Mouse (Mus musculus) forebrain, postnatal 0 days (tissue): ENCODE results near the gene Slc22a17. TPM values are rescaled to one million over a fixed set of nuclear protein-coding genes. Genes with fewer than 3 reads are reported as not detected.

Source experiments
- ATAC-seq: fragments of 200-750 bp; cut with Nextera tagmentation; 2 replicates; pipeline ENCODE4 v1.8.0; 2017; ENCODE audit warnings: mild to moderate bottlenecking, moderate library complexity
- DNase-seq: peaks from one replicate; pipeline ENCODE4 v3.0.0-alpha.2; 2015
- H3K27ac ChIP-seq: fragments of 300-500 bp; sonication (generic); 2 replicates; pipeline ENCODE4 v1.5.1; 2014; ENCODE audit warnings: low read depth, mild to moderate bottlenecking, antibody characterized with exemption, low read length, moderate library complexity, mixed read lengths
- H3K27me3 ChIP-seq: fragments of 300-500 bp; sonication (generic); 2 replicates; pipeline ENCODE4 v1.6.1; 2014; ENCODE audit warnings: mild to moderate bottlenecking, low read length, mixed read lengths; ENCODE audit not compliant: insufficient read depth
- H3K36me3 ChIP-seq: fragments of 300-500 bp; sonication (generic); 2 replicates; pipeline ENCODE4 v1.6.1; 2014; ENCODE audit warnings: mild to moderate bottlenecking, moderate library complexity; ENCODE audit not compliant: insufficient read depth
- H3K4me1 ChIP-seq: fragments of 300-500 bp; sonication (generic); 2 replicates; pipeline ENCODE4 v1.6.1; 2014; ENCODE audit warnings: antibody characterized with exemption; ENCODE audit not compliant: insufficient read depth
- H3K4me2 ChIP-seq: fragments of 300-500 bp; sonication (generic); 2 replicates; pipeline ENCODE4 v1.6.1; 2014; ENCODE audit warnings: low read depth, mild to moderate bottlenecking, moderate library complexity
- H3K4me3 ChIP-seq: fragments of 300-500 bp; sonication (generic); 2 replicates; pipeline ENCODE4 v1.5.1; 2014; ENCODE audit warnings: low read depth, low read length, mixed read lengths
- H3K9ac ChIP-seq: fragments of 300-500 bp; sonication (generic); 2 replicates; pipeline ENCODE4 v1.6.1; 2014; ENCODE audit warnings: mild to moderate bottlenecking
- H3K9me3 ChIP-seq: fragments of 300-500 bp; sonication (generic); 2 replicates; pipeline ENCODE4 v1.6.1; 2016; ENCODE audit warnings: low read length
- CTCF ChIP-seq: sonication (generic); IDR thresholded peaks from 2 replicates; pipeline ENCODE4 v1.5.1; 2016; ENCODE audit warnings: antibody characterized with exemption, control low read depth, low read depth
- WGBS: fragments of 180-500 bp; shearing (Covaris S2); extraction: QIAGEN DNeasy Blood & Tissue Kit; methylation state at CpG from one replicate; pipeline ENCODE4 v1.1.7; 2014; 5-methylcytosine and 5-hydroxymethylcytosine counted together
- polyA plus RNA-seq: library from polyadenylated mRNA; unstranded; fragments of >200 nt; fragmentation: Nextera tagmentation; extraction: Ambion mirVana; gene quantifications from 2 replicates; pipeline ENCODE4 v1.2.1, GENCODE M21; 2015
- total RNA-seq: library from RNA; depleted of rRNA; stranded (reverse); fragments of >200 nt; gene quantifications from 2 replicates; pipeline ENCODE4 v1.2.3, GENCODE M21; 2014

The Slc22a17 gene
- total and polyA plus RNA-seq, 2 experiments from 2014 or later, result 282 to 359 TPM

DNA sequence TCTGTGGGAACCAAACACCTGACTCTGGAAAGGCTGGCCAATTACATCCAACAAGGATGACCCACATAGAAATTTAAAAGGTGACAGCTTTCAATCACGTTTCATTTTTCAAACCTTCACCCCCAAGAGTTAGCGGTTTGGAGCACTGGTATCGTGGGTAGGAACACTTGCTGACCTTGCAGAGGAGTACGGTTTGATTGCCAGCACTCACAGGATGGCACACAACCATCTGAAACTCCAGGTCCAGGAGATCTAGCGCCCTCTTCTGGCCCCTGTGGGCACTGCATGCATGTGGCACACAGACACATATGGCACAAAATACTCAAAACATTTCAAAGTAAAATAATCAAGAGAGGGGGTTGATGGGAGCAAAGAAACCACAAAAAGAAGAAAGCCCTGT, 46.0 kb downstream of the Slc22a17 start:
- no peaks in the 10 kb centered on the region for H3K27me3 ChIP-seq
- 49% methylated on average over 5 of the region's 5 CpGs for WGBS
- H3K9ac ChIP-seq, result no peak overlapping the region
- no peaks in the 10 kb centered on the region for H3K9me3 ChIP-seq
- no peak overlapping the region for H3K27ac ChIP-seq
- peak; percentile 11 for DNase-seq
- ATAC-seq, result no peak
- H3K4me2 ChIP-seq, result no peak overlapping the region
- no peak overlapping the region for H3K4me3 ChIP-seq
- 0 out of 2 replicates have a peak, but pooled peaks cover 4% of the 10 kb centered on the region for H3K4me1 ChIP-seq
- peak; percentile 53 for TF ChIP-seq CTCF
- H3K36me3 ChIP-seq, result no peaks in the 10 kb centered on the region; the same call in 1 of the 2 replicates

DNA sequence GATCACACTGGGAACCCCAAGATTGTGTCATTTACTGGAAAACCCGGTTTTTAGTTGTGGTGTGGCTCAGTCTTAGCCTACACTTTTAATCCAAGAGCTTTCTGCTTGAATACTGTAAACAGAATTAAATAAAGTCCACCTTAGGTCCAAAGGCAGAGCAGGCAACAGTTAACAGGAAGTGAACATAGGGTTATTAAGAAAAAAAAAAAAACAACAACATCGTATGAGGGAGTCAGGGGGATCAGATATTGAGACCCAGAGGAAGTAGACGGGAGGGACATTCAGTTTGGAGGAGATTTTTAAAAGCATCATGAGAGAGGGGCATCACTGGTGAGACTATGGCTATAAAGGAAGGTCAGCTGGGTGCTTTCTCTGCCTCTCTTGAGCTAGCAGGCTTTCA, 46.7 kb downstream of the Slc22a17 start:
- H3K9ac ChIP-seq, result no peak overlapping the region
- H3K4me1 ChIP-seq, result 0 out of 2 replicates have a peak, but pooled peaks cover 4% of the 10 kb centered on the region
- no peaks in the 10 kb centered on the region for H3K9me3 ChIP-seq
- no peak for ATAC-seq
- H3K36me3 ChIP-seq, result no peaks in the 10 kb centered on the region
- no peak overlapping the region for H3K27ac ChIP-seq
- DNase-seq, result no peak
- WGBS, result 54% methylated on average over 3 of the region's 3 CpGs
- H3K4me3 ChIP-seq, result no peak overlapping the region
- H3K27me3 ChIP-seq, result no peaks in the 10 kb centered on the region
- no peak overlapping the region for H3K4me2 ChIP-seq
- no peak for TF ChIP-seq CTCF

DNA sequence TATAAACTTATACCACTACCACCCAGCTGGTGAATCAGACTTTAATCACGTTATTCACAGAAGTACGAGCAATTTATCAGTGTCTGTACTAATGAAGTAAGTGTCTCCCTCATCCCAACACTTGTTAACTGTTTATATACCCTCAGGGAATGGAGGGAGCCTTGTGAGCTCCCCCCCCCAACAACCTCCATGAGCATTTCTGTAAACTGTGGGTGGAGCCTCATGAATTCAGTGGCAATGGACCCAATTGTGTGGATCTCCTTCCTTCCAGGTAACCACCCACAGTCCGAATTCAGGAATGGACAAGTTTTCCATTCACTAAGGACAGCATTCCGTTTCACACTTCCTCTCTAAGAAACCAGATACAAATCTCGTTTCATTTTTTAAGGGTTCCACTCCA, 47.3 kb downstream of the Slc22a17 start:
- Histone ChIP-seq H3K4me1 (0 out of 2 replicates have a peak, but pooled peaks cover 4% of the 10 kb centered on the region), H3K36me3 (no peaks in the 10 kb centered on the region), H3K27me3 (no peaks in the 10 kb centered on the region), H3K27ac (no peak overlapping the region), H3K9me3 (no peaks in the 10 kb centered on the region), H3K9ac (no peak overlapping the region), H3K4me2 (no peak overlapping the region), H3K4me3 (no peak overlapping the region)
- WGBS, result 76% methylated on average over 5 of the region's 5 CpGs
- TF ChIP-seq CTCF, result no peak
- DNase-seq (no peak), ATAC-seq (no peak)

DNA sequence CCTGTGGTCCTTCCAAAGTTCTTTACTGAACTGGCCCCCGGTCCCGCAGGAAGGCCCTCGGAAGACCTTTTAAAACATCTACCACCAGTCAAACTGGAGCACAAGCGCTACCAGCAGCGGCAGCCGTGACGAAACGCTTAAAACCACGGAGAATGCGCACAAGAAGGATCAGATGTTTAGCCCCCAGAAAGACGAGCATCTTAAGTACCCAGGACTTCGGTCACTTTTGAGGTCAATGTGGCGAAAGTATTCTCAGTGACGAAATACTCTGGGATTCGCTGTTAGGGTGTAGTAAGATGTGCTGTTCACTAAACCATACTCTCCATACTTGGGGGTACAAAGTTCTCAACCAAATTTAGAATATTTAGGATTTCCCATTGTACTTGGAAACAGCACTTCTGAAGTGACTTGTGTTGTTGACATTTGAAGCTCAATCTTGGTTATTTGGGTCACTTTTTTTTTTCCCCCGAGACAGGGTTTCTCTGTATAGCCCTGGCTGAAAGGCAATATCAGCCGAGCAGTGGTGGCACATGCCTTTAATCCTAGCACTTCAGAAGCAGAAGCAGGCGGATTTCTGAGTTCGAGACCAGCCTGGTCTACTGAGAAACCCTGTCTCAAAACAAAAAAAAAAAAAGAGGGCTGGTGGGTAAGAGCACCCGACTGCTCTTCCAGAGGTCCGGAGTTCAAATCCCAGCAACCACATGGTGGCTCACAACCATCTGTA, 48.5 kb downstream of the Slc22a17 start:
- Histone ChIP-seq H3K27ac (peak overlapping the region; percentile 50; the same call in 1 of the 2 replicates), H3K9me3 (no peaks in the 10 kb centered on the region), H3K4me1 (0 out of 2 replicates have a peak, but pooled peaks cover 4% of the 10 kb centered on the region), H3K4me2 (peak overlapping the region; percentile 86), H3K4me3 (peak overlapping the region; percentile 90), H3K27me3 (no peaks in the 10 kb centered on the region), H3K9ac (peak overlapping the region; percentile 81), H3K36me3 (no peaks in the 10 kb centered on the region)
- ATAC-seq (no peak), DNase-seq (no peak)
- WGBS, result 15% methylated on average over 21 of the region's 21 CpGs
- TF ChIP-seq CTCF, result 0 out of 2 replicates have a peak, but pooled peaks have one; percentile 1

DNA sequence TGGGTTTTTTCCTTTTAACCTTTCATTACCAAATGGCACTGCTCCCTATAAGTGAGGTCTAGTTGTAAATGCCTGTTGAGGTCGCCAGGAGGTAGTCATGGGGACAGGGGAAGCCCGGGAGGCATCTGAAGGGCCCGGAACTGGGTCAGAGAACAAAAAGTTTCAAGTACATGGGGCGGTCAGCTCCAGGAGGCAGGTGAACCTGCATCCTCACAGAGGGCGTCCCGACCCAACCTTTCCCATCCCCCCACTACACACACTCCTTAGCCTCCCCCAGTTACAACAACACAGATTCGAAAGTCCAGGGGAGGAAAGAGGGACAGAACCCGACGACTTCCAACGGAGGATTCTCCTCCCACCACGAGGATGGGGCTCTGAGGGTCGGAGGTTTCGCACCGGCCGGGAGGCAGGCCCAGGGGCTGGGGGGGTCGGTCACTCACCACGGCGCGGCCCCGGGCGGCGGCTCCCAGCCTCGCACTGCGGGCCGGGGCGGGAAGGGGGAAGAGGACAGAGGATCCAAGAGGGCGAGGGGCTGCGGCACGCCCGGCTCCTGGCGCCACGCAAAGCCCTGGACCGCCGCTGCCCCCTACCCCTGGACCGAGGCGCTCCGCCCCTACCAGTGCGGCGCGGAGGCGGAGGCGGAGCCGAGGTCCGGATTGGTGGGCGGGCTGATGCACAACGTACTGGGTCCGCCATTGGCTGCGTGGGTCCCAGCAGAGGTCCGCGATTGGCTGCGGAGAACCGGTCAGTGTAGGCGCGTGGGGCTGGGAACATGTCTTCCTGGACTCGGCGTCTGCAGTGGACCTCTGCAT, 49.2 kb downstream of the Slc22a17 start:
- peak; percentile 92 for DNase-seq
- TF ChIP-seq CTCF, result peak; percentile 17
- H3K4me3 ChIP-seq, result peak overlapping the region; percentile 90
- peak overlapping the region; percentile 50; the same call in 1 of the 2 replicates for H3K27ac ChIP-seq
- H3K36me3 ChIP-seq, result no peaks in the 10 kb centered on the region
- WGBS, result 1% methylated on average over 56 of the region's 56 CpGs
- H3K9ac ChIP-seq, result peak overlapping the region; percentile 81
- H3K4me1 ChIP-seq, result 0 out of 2 replicates have a peak, but pooled peaks cover 4% of the 10 kb centered on the region
- no peaks in the 10 kb centered on the region for H3K9me3 ChIP-seq
- H3K27me3 ChIP-seq, result no peaks in the 10 kb centered on the region
- peak overlapping the region; percentile 86 for H3K4me2 ChIP-seq
- peak; percentile 100 for ATAC-seq

DNA sequence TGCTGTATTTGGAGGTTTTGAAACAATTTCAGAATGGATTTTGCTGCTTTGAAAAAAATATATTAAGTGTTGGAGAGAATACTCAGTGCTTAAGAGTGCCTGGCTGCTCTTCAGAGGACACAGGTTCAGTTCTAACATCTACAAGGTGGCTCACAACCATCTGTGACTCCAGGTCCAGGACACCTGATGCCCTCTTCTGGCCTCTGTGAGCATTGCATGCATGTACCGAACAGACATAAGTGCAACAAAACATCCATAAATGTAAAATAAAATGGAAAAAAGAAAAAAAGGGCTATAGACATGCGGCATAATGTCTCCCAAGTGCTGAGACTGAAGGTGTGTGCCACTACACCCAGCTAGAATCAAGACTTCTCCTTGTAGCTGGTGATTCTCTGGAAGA, 52.4 kb downstream of the Slc22a17 start:
- H3K4me2 ChIP-seq, result no peak overlapping the region
- H3K9me3 ChIP-seq, result no peaks in the 10 kb centered on the region
- no peak overlapping the region for H3K4me3 ChIP-seq
- TF ChIP-seq CTCF, result peak; percentile 79
- no peak overlapping the region for H3K27ac ChIP-seq
- H3K9ac ChIP-seq, result no peak overlapping the region
- DNase-seq (peak; percentile 62), ATAC-seq (no peak)
- peaks cover 6% of the 10 kb centered on the region; the same call in 1 of the 2 replicates for H3K36me3 ChIP-seq
- no peaks in the 10 kb centered on the region for H3K27me3 ChIP-seq
- 0 out of 2 replicates have a peak, but pooled peaks cover 4% of the 10 kb centered on the region for H3K4me1 ChIP-seq
- WGBS, result 19% methylated on average over 2 of the region's 2 CpGs

DNA sequence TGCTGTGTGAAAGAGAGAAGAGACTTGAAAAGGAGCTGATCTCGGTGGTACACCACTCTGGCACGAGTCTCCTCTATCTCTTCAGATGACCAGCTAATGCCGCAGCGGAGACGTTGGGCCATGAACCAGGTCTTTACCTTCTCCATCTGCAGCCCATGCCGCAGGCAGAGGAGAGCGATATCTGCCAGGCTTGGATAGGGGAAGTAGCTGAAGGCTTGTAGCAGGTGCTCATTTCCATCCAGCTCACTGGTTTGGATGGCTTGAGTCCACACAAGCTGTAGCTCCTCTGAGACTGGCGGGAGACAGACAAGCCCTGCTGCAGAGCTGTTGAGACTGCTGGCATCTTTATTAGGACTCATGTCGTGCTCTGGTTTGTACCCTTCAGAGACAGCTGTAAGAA, 55.0 kb downstream of the Slc22a17 start:
- no peak overlapping the region for H3K9ac ChIP-seq
- WGBS, result 90% methylated on average over 9 of the region's 9 CpGs
- H3K4me3 ChIP-seq, result no peak overlapping the region
- peaks cover 11% of the 10 kb centered on the region for H3K36me3 ChIP-seq
- DNase-seq (no peak), ATAC-seq (no peak)
- no peak for TF ChIP-seq CTCF
- H3K9me3 ChIP-seq, result no peaks in the 10 kb centered on the region
- no peaks in the 10 kb centered on the region for H3K4me1 ChIP-seq
- no peak overlapping the region for H3K4me2 ChIP-seq
- H3K27ac ChIP-seq, result no peak overlapping the region
- H3K27me3 ChIP-seq, result no peaks in the 10 kb centered on the region
